Mouse (Mus musculus): Measurements from ENCODE around the gene Slc24a2.

DNA sequence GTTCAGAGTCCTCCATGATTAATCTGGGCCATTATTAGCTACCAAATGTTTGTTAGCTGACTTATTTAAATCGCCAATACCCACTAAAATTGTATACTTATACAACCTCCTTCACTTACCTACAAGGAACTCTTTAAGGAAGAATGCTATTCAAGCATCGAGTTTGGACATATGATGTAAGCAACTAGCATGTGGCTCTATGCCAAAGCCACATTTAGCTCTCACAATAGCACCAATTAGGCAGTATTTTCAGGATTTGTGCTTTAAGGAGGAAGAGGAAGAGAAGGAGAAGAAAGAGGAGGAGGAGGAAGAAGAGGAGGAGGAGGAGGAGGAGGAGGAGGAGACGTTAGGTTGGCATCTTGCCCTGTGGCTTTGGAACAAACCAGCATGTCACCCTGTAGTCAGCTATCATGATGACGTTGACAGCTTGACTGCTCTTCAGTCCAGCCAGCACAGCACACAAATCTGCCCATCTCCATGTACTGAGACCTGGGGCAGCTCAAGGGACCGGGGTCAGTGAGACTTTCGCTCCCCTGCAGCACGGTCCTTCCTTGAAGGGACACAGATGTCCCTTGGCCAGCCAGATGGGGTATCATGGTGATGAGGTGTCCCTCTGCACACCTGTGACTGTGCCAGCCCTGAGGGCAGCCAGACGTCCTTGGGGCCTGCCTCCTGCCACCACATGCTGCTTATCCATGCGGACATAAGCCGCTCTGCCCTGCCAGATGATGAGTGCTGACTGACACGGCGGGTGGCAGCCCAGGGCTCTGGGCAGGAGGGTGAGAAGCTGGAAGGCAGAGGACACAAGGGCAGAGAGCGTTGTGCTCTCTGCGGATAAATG, 203.7 kb downstream of the Slc24a2 start:
- no peak for TF ChIP-seq GATA1 (IDR thresholded peaks at IDR 0.05; ENCODE audit: borderline replicate concordance, low read length)
- TF ChIP-seq FLI1 (IDR thresholded peaks at IDR 0.05; ENCODE audit: low read length), result no peak
